Mouse (Mus musculus) forebrain, embryonic 16.5 days (tissue): ENCODE measurements around the gene Jarid2. TPM values are rescaled to one million over a fixed set of nuclear protein-coding genes. Genes with fewer than 3 reads are reported as not detected.

ENCODE experiments used
- ATAC-seq: fragments of 200-750 bp; cut with Nextera tagmentation; 2 replicates; pipeline ENCODE4 v1.8.0; 2017; ENCODE audit warnings: mild to moderate bottlenecking, moderate library complexity
- H3K27ac ChIP-seq: fragments of 300-500 bp; sonication (generic); 2 replicates; pipeline ENCODE4 v1.5.1; 2014; ENCODE audit warnings: low read length, control low read depth
- H3K27me3 ChIP-seq: fragments of 300-500 bp; sonication (generic); replicated peaks from 2 replicates; pipeline ENCODE4 v1.6.1; 2014; ENCODE audit warnings: low read length; ENCODE audit not compliant: control insufficient read depth, insufficient read depth
- H3K36me3 ChIP-seq: fragments of 300-500 bp; sonication (generic); 2 replicates; pipeline ENCODE4 v1.6.1; 2014; ENCODE audit not compliant: control insufficient read depth, insufficient read depth
- H3K4me1 ChIP-seq: fragments of 300-500 bp; sonication (generic); replicated peaks from 2 replicates; pipeline ENCODE4 v1.6.1; 2014; ENCODE audit warnings: low read length; ENCODE audit not compliant: control insufficient read depth, insufficient read depth
- H3K4me2 ChIP-seq: fragments of 300-500 bp; sonication (generic); 2 replicates; pipeline ENCODE4 v1.6.1; 2014; ENCODE audit warnings: mild to moderate bottlenecking, low read length, control low read depth
- H3K4me3 ChIP-seq: fragments of 300-500 bp; sonication (generic); replicated peaks from 2 replicates; pipeline ENCODE4 v1.5.1; 2014; ENCODE audit warnings: mild to moderate bottlenecking, low read length, control low read depth
- H3K9ac ChIP-seq: fragments of 300-500 bp; sonication (generic); replicated peaks from 2 replicates; pipeline ENCODE4 v1.6.1; 2014; ENCODE audit warnings: low read depth, low read length, control low read depth
- H3K9me3 ChIP-seq: fragments of 300-500 bp; sonication (generic); 2 replicates; pipeline ENCODE4 v1.6.1; 2016; ENCODE audit warnings: low read length; ENCODE audit not compliant: control insufficient read depth
- WGBS: fragments of 180-500 bp; shearing (Covaris S2); extraction: QIAGEN DNeasy Blood & Tissue Kit; methylation state at CpG from one replicate; pipeline ENCODE4 v1.1.7; 2014; 5-methylcytosine and 5-hydroxymethylcytosine counted together
- polyA plus RNA-seq: library from polyadenylated mRNA; unstranded; fragments of >200 nt; fragmentation: Nextera tagmentation; extraction: Ambion mirVana; gene quantifications from 2 replicates; pipeline ENCODE4 v1.2.1, GENCODE M21; 2015

The Jarid2 gene
- 36.6 and 37.5 TPM in 2 replicates for polyA plus RNA-seq

GRCm38 (mm10) chr13:44729424-44729971 is at the start of gene Jarid2:
TSS of gene Jarid2 (plus strand) at chr13:44729474.
- no peaks in the 10 kb centered on the region for H3K9me3 ChIP-seq
- no peak for ATAC-seq
- WGBS, result 3% methylated on average over 30 of the region's 31 CpGs

GRCm38 (mm10) chr13:44681051-44681450 is 48.2 kb upstream of the Jarid2 start:
- ATAC-seq, result no peak
- WGBS, result 68% methylated on average over 7 of the region's 7 CpGs
- H3K36me3 ChIP-seq, result no peaks in the 10 kb centered on the region

More at GRCm38 (mm10) chr13:44729424-44729971, at the start of gene Jarid2:
- peak within 1 kb of the TSS; percentile 91 for H3K4me2 ChIP-seq
- H3K4me3 ChIP-seq, result peak within 1 kb of the TSS; percentile 89
- peaks cover 9% of the 10 kb centered on the region for H3K4me1 ChIP-seq
- H3K36me3 ChIP-seq, result no peaks in the 10 kb centered on the region
- no peaks in the 10 kb centered on the region for H3K27me3 ChIP-seq
- peak within 1 kb of the TSS; percentile 89 for H3K9ac ChIP-seq
- peak within 1 kb of the TSS; percentile 75 for H3K27ac ChIP-seq

GRCm38 (mm10) chr13:44688140-44688539 is 41.1 kb upstream of the Jarid2 start:
- WGBS, result 62% methylated on average over 3 of the region's 3 CpGs
- Histone ChIP-seq H3K36me3 (no peaks in the 10 kb centered on the region), H3K4me1 (no peaks in the 10 kb centered on the region), H3K27ac (no peak overlapping the region), H3K4me2 (no peak overlapping the region), H3K9ac (no peak overlapping the region), H3K4me3 (no peak overlapping the region), H3K9me3 (no peaks in the 10 kb centered on the region), H3K27me3 (no peaks in the 10 kb centered on the region)
- ATAC-seq, result no peak

More at GRCm38 (mm10) chr13:44681051-44681450, 48.2 kb upstream of the Jarid2 start:
- Histone ChIP-seq H3K4me1 (no peaks in the 10 kb centered on the region), H3K9ac (no peak overlapping the region), H3K9me3 (no peaks in the 10 kb centered on the region), H3K27me3 (no peaks in the 10 kb centered on the region), H3K4me2 (no peak overlapping the region), H3K27ac (no peak overlapping the region), H3K4me3 (no peak overlapping the region)

GRCm38 (mm10) chr13:44697628-44698027 is 31.6 kb upstream of the Jarid2 start:
- no peaks in the 10 kb centered on the region for H3K4me1 ChIP-seq
- no peak for ATAC-seq
- H3K9me3 ChIP-seq, result no peaks in the 10 kb centered on the region
- H3K4me2 ChIP-seq, result no peak overlapping the region
- 87% methylated on average over 10 of the region's 10 CpGs for WGBS
- H3K4me3 ChIP-seq, result no peak overlapping the region
- H3K27ac ChIP-seq, result no peak overlapping the region
- no peak overlapping the region for H3K9ac ChIP-seq
- H3K36me3 ChIP-seq, result no peaks in the 10 kb centered on the region
- H3K27me3 ChIP-seq, result no peaks in the 10 kb centered on the region

- peaks cover 2% of the 10 kb centered on the region; the same call in 1 of the 2 replicates for H3K4me1 ChIP-seq
- no peak overlapping the region for H3K4me2 ChIP-seq
- no peak overlapping the region for H3K4me3 ChIP-seq
- H3K27ac ChIP-seq, result no peak overlapping the region
- no peak for ATAC-seq
- H3K9ac ChIP-seq, result no peak overlapping the region
- no peaks in the 10 kb centered on the region for H3K9me3 ChIP-seq
- 91% methylated on average over 15 of the region's 15 CpGs for WGBS
- H3K36me3 ChIP-seq, result no peaks in the 10 kb centered on the region
- H3K27me3 ChIP-seq, result no peaks in the 10 kb centered on the region
Observed at GRCm38 (mm10) chr13:44704036-44704801, 25.1 kb upstream of the Jarid2 start.

- WGBS, result 25% methylated on average over 14 of the region's 14 CpGs
- H3K4me3 ChIP-seq, result no peak overlapping the region
Observed at GRCm38 (mm10) chr13:44705031-44705742, 24.1 kb upstream of the Jarid2 start.

GRCm38 (mm10) chr13:44705743-44706044 is 23.6 kb upstream of the Jarid2 start:
- Histone ChIP-seq H3K4me2 (no peak overlapping the region), H3K27me3 (no peaks in the 10 kb centered on the region), H3K9me3 (no peaks in the 10 kb centered on the region), H3K9ac (no peak overlapping the region), H3K27ac (no peak overlapping the region), H3K36me3 (no peaks in the 10 kb centered on the region), H3K4me1 (peaks cover 2% of the 10 kb centered on the region; the same call in 1 of the 2 replicates), H3K4me3 (no peak overlapping the region)
- WGBS, result 60% methylated on average over 7 of the region's 7 CpGs
- ATAC-seq, result no peak

More at GRCm38 (mm10) chr13:44705031-44705742, 24.1 kb upstream of the Jarid2 start:
- Histone ChIP-seq H3K9me3 (no peaks in the 10 kb centered on the region), H3K9ac (no peak overlapping the region), H3K36me3 (no peaks in the 10 kb centered on the region), H3K27ac (no peak overlapping the region), H3K4me1 (peaks cover 2% of the 10 kb centered on the region; the same call in 1 of the 2 replicates), H3K4me2 (no peak overlapping the region), H3K27me3 (no peaks in the 10 kb centered on the region)
- ATAC-seq, result no peak

GRCm38 (mm10) chr13:44706206-44706915 is 22.9 kb upstream of the Jarid2 start:
- no peak for ATAC-seq
- H3K27ac ChIP-seq, result no peak overlapping the region
- WGBS, result 54% methylated on average over 10 of the region's 10 CpGs
- H3K4me1 ChIP-seq, result peaks cover 2% of the 10 kb centered on the region; the same call in 1 of the 2 replicates
- no peaks in the 10 kb centered on the region for H3K27me3 ChIP-seq
- no peaks in the 10 kb centered on the region for H3K36me3 ChIP-seq
- H3K9ac ChIP-seq, result no peak overlapping the region
- H3K9me3 ChIP-seq, result no peaks in the 10 kb centered on the region
- H3K4me3 ChIP-seq, result no peak overlapping the region
- no peak overlapping the region for H3K4me2 ChIP-seq

GRCm38 (mm10) chr13:44707176-44707575 is 22.1 kb upstream of the Jarid2 start:
- no peak for ATAC-seq
- H3K9me3 ChIP-seq, result no peaks in the 10 kb centered on the region
- no peaks in the 10 kb centered on the region for H3K36me3 ChIP-seq
- H3K27me3 ChIP-seq, result no peaks in the 10 kb centered on the region
- peaks cover 2% of the 10 kb centered on the region; the same call in 1 of the 2 replicates for H3K4me1 ChIP-seq
- H3K4me2 ChIP-seq, result no peak overlapping the region
- no peak overlapping the region for H3K4me3 ChIP-seq
- H3K27ac ChIP-seq, result no peak overlapping the region
- no peak overlapping the region for H3K9ac ChIP-seq
- 41% methylated on average over 5 of the region's 5 CpGs for WGBS
